Mouse (Mus musculus) midbrain, embryonic 13.5 days (tissue): Measurements from ENCODE around the gene Tll2. TPM values are rescaled to one million over a fixed set of nuclear protein-coding genes. Genes with fewer than 3 reads are reported as not detected.

Source experiments
- ATAC-seq: fragments of 200-750 bp; cut with Nextera tagmentation; 2 replicates; pipeline ENCODE4 v1.8.0; 2017; ENCODE audit warnings: mild to moderate bottlenecking, moderate TSS enrichment, moderate library complexity
- H3K27ac ChIP-seq: fragments of 300-500 bp; sonication (generic); 2 replicates; pipeline ENCODE4 v1.5.1; 2015; ENCODE audit warnings: inconsistent platforms, mild to moderate bottlenecking, moderate library complexity
- H3K27me3 ChIP-seq: fragments of 300-500 bp; sonication (generic); 2 replicates; pipeline ENCODE4 v1.6.1; 2015; ENCODE audit warnings: mild to moderate bottlenecking, inconsistent platforms
- H3K36me3 ChIP-seq: fragments of 300-500 bp; sonication (generic); 2 replicates; pipeline ENCODE4 v1.6.1; 2015; ENCODE audit warnings: mild to moderate bottlenecking, inconsistent platforms
- H3K4me1 ChIP-seq: fragments of 300-500 bp; sonication (generic); replicated peaks from 2 replicates; pipeline ENCODE4 v1.6.1; 2015; ENCODE audit warnings: inconsistent platforms
- H3K4me2 ChIP-seq: fragments of 300-500 bp; sonication (generic); replicated peaks from 2 replicates; pipeline ENCODE4 v1.6.1; 2015; ENCODE audit warnings: moderate library complexity, mild to moderate bottlenecking, inconsistent platforms
- H3K4me3 ChIP-seq: fragments of 300-500 bp; sonication (generic); replicated peaks from 2 replicates; pipeline ENCODE4 v1.5.1; 2015; ENCODE audit warnings: mild to moderate bottlenecking, inconsistent platforms
- H3K9ac ChIP-seq: fragments of 300-500 bp; sonication (generic); replicated peaks from 2 replicates; pipeline ENCODE4 v1.6.1; 2015; ENCODE audit warnings: mild to moderate bottlenecking, inconsistent platforms
- H3K9me3 ChIP-seq: fragments of 300-500 bp; sonication (generic); 2 replicates; pipeline ENCODE4 v1.6.1; 2016; ENCODE audit warnings: mild to moderate bottlenecking, inconsistent platforms
- WGBS: fragments of 180-500 bp; shearing (Covaris S2); methylation state at CpG from one replicate; pipeline ENCODE4 v1.1.7; 2015; 5-methylcytosine and 5-hydroxymethylcytosine counted together
- polyA plus RNA-seq: library from polyadenylated mRNA; unstranded; fragments of >200 nt; fragmentation: Nextera tagmentation; extraction: Ambion mirVana; gene quantifications from 2 replicates; pipeline ENCODE4 v1.2.1, GENCODE M21; 2015

Gene Tll2
- polyA plus RNA-seq, 1 experiment from 2014 or later: 1.6 TPM

- 91% methylated on average over 7 of the region's 7 CpGs for WGBS
- no peaks in the 10 kb centered on the region for H3K27me3 ChIP-seq
These were observed 167.5 kb downstream of the Tll2 start for GRCm38 (mm10) chr19:41039110-41039509.

GRCm38 (mm10) chr19:41035809-41036551 lies 170.7 kb downstream of the Tll2 start:
- no peak for ATAC-seq
- H3K4me1 ChIP-seq: no peaks in the 10 kb centered on the region
- 86% methylated on average over 4 of the region's 4 CpGs for WGBS
- no peaks in the 10 kb centered on the region for H3K9me3 ChIP-seq
- H3K27ac ChIP-seq: no peak overlapping the region
- H3K36me3 ChIP-seq: no peaks in the 10 kb centered on the region
- H3K4me2 ChIP-seq: no peak overlapping the region
- H3K9ac ChIP-seq: no peak overlapping the region
- H3K4me3 ChIP-seq: no peak overlapping the region
- H3K27me3 ChIP-seq: no peaks in the 10 kb centered on the region

More at GRCm38 (mm10) chr19:41039110-41039509, 167.5 kb downstream of the Tll2 start:
- no peaks in the 10 kb centered on the region for H3K36me3 ChIP-seq
- no peak for ATAC-seq
- no peak overlapping the region for H3K4me2 ChIP-seq
- H3K27ac ChIP-seq: no peak overlapping the region
- H3K9me3 ChIP-seq: no peaks in the 10 kb centered on the region
- H3K4me3 ChIP-seq: no peak overlapping the region
- H3K4me1 ChIP-seq: no peaks in the 10 kb centered on the region
- no peak overlapping the region for H3K9ac ChIP-seq

Other genes with a start within 250 kb of the Tll2 start
- gene Blnk, start 212.3 kb downstream of the Tll2 start, polyA plus RNA-seq: 0.31 and 0.32 TPM in 2 replicates
- gene Dntt, start 177.6 kb downstream of the Tll2 start, polyA plus RNA-seq: 0.13 and 0.26 TPM in 2 replicates
- not detected in 2 replicates for gene Opalin, start 129.7 kb downstream of the Tll2 start, polyA plus RNA-seq
- 89.9 and 93.0 TPM in 2 replicates for gene Tm9sf3, start 57.2 kb upstream of the Tll2 start, polyA plus RNA-seq
- gene Pik3ap1, start 178.3 kb upstream of the Tll2 start, polyA plus RNA-seq: 1.4 and 1.9 TPM in 2 replicates